Mouse (Mus musculus) right cerebral cortex, postnatal 36 days (tissue): ENCODE data around the gene Susd6.

Source experiments
- DNase-seq, 2 experiments: peaks; one replicate each; pipeline ENCODE4 v3.0.0; 2022; ENCODE audit warnings: low spot score in 2 of 2, mixed read lengths in 1 of 2

The Susd6 gene

GRCm38 (mm10) chr12:80928881-80929280, 138.6 kb downstream of the Susd6 start:
- no peak for DNase-seq

GRCm38 (mm10) chr12:80930141-80930540, 139.8 kb downstream of the Susd6 start:
- no peak for DNase-seq
